Mouse (Mus musculus) heart, embryonic 14.5 days (tissue): ENCODE data around the gene Tulp1. TPM values are rescaled to one million over a fixed set of nuclear protein-coding genes. Genes with fewer than 3 reads are reported as not detected.
A peak's percentile ranks its signal among the peaks of the same experiment; 100 is the strongest.

Source experiments
- ATAC-seq: fragments of 200-750 bp; cut with Nextera tagmentation; 2 replicates; pipeline ENCODE4 v1.8.0; 2017; ENCODE audit warnings: low read depth, moderate TSS enrichment; ENCODE audit not compliant: insufficient number of reproducible peaks, insufficient read depth, low FRiP score
- H3K27ac ChIP-seq, 2 experiments: fragments of 200-500 bp in 1 of 2; fragments of 300-500 bp in 1 of 2; sonication (generic) in 1 of 2; replicated peaks in 1 of 2; 2 replicates each; pipeline ENCODE4 v1.5.1; 2012 to 2014; ENCODE audit warnings: low read depth in 2 of 2, low read length in 2 of 2, control low read depth in 1 of 2, mild to moderate bottlenecking in 1 of 2, mixed read lengths in 1 of 2; ENCODE audit not compliant: control insufficient read depth in 1 of 2, insufficient read depth in 1 of 2
- H3K27me3 ChIP-seq: fragments of 300-500 bp; sonication (generic); 2 replicates; pipeline ENCODE4 v1.6.1; 2014; ENCODE audit warnings: mild to moderate bottlenecking, low read length, control low read depth; ENCODE audit not compliant: control insufficient read depth, insufficient read depth
- H3K36me3 ChIP-seq: fragments of 300-500 bp; sonication (generic); 2 replicates; pipeline ENCODE4 v1.6.1; 2014; ENCODE audit warnings: mild to moderate bottlenecking, control low read depth, low read length, mixed read lengths; ENCODE audit not compliant: control insufficient read depth, insufficient read depth
- H3K4me1 ChIP-seq, 2 experiments: fragments of 200-500 bp in 1 of 2; fragments of 300-500 bp in 1 of 2; sonication (generic) in 1 of 2; 2 replicates each; pipeline ENCODE4 v1.6.1; 2012 to 2014; ENCODE audit warnings: low read length in 2 of 2, control low read depth in 1 of 2, mixed read lengths in 1 of 2; ENCODE audit not compliant: control insufficient read depth in 2 of 2, insufficient read depth in 2 of 2
- H3K4me2 ChIP-seq: fragments of 300-500 bp; sonication (generic); 2 replicates; pipeline ENCODE4 v1.6.1; 2014; ENCODE audit warnings: mild to moderate bottlenecking, low read length
- H3K4me3 ChIP-seq, 2 experiments: fragments of 200-500 bp in 1 of 2; fragments of 300-500 bp in 1 of 2; sonication (generic) in 1 of 2; 2 replicates each; pipeline ENCODE4 v1.5.1; 2012 to 2014; ENCODE audit warnings: low read length in 2 of 2, mild to moderate bottlenecking in 2 of 2, control low read depth in 1 of 2, low read depth in 1 of 2, moderate library complexity in 1 of 2; ENCODE audit not compliant: control insufficient read depth in 1 of 2, insufficient read depth in 1 of 2
- H3K9ac ChIP-seq: fragments of 300-500 bp; sonication (generic); 2 replicates; pipeline ENCODE4 v1.6.1; 2014; ENCODE audit warnings: mild to moderate bottlenecking, low read length
- H3K9me3 ChIP-seq: fragments of 300-500 bp; sonication (generic); 2 replicates; pipeline ENCODE4 v1.6.1; 2016; ENCODE audit warnings: low read length, control low read depth; ENCODE audit not compliant: control insufficient read depth
- WGBS: fragments of 180-500 bp; shearing (Covaris S2); extraction: QIAGEN DNeasy Blood & Tissue Kit; methylation state at CpG from one replicate; pipeline ENCODE4 v1.1.7; 2014; 5-methylcytosine and 5-hydroxymethylcytosine counted together
- polyA plus RNA-seq: library from polyadenylated mRNA; unstranded; fragments of >200 nt; fragmentation: Nextera tagmentation; extraction: Ambion mirVana; gene quantifications from 2 replicates; pipeline ENCODE4 v1.2.1, GENCODE M21; 2014

Tulp1 gene
- polyA plus RNA-seq, 1 experiment from 2014 or later, result 3.3 TPM

- Histone ChIP-seq H3K36me3 (no peaks in the 10 kb centered on the region), H3K9me3 (no peaks in the 10 kb centered on the region), H3K27me3 (peaks cover 16% of the 10 kb centered on the region; the same call in 1 of the 2 replicates), H3K4me2 (peak overlapping the region; percentile 97), H3K4me3 (peak overlapping the region; percentile 69 to 88), H3K4me1 (peaks cover 19 to 31% of the 10 kb centered on the region in 2 experiments), H3K9ac (peak overlapping the region; percentile 95), H3K27ac (peak overlapping the region in 1 of 2 experiments; percentile 85; a peak in 2 of 4 replicates)
- no peak; the same call in 1 of the 2 replicates for ATAC-seq
- WGBS, result 1% methylated on average over 29 of the region's 29 CpGs
Observed at GRCm38 (mm10) chr17:28351353-28351890, 13.6 kb downstream of the Tulp1 start.

GRCm38 (mm10) chr17:28350466-28351352 is 14.3 kb downstream of the Tulp1 start, which contains the start of gene Tead3:
Gene Tead3, minus strand, starts transcription at chr17:28350817.
- no peaks in the 10 kb centered on the region for H3K36me3 ChIP-seq
- peak within 1 kb of the TSS; percentile 89 to 93 for H3K27ac ChIP-seq
- no peaks in the 10 kb centered on the region for H3K9me3 ChIP-seq
- peak within 1 kb of the TSS; percentile 80 to 88 for H3K4me3 ChIP-seq
- peak within 1 kb of the TSS; percentile 97 for H3K4me2 ChIP-seq
- H3K9ac ChIP-seq, result peak within 1 kb of the TSS; percentile 95
- peaks cover 16% of the 10 kb centered on the region; the same call in 1 of the 2 replicates for H3K27me3 ChIP-seq
- H3K4me1 ChIP-seq, result peaks cover 20 to 34% of the 10 kb centered on the region in 2 experiments
- peak; percentile 78 for ATAC-seq
- WGBS, result under 1% methylated on average over 54 of the region's 73 CpGs

DNA sequence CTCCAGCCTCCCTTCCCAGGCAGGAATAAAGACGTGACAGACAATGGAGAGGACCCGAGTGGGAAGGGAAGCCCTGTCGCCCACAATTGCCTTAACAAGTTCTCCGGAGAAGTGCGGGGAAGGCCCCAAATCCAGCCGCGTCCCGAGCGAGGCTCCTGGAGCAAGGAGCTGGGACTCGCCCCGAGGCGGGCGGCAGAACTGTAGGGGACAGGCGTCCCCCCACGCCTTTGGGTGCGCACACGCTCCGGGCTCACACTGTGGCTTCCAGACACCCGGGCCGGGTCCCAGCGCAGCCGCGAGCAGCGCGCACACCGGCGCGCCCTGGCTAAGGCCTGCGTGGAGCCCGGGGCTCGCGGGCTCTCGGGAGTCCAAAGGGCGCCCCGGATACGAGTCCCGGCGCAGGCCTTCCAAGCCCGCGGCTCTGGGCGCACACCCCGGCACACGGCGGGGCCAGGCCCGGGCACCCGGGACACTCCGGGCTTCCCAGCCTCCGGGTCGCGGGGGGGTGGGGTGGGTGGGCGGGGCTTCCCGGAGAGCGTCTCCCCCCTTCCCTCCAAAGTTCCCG is 15.0 kb downstream of the Tulp1 start:
- Histone ChIP-seq H3K27me3 (peaks cover 16% of the 10 kb centered on the region; the same call in 1 of the 2 replicates), H3K27ac (peak overlapping the region; percentile 82 to 93), H3K4me3 (peak overlapping the region; percentile 80 to 88), H3K4me1 (peaks cover 27 to 41% of the 10 kb centered on the region in 2 experiments), H3K9me3 (no peaks in the 10 kb centered on the region), H3K4me2 (peak overlapping the region; percentile 97), H3K9ac (peak overlapping the region; percentile 95), H3K36me3 (no peaks in the 10 kb centered on the region)
- ATAC-seq, result peak; percentile 15; the same call in 1 of the 2 replicates
- under 1% methylated on average over 53 of the region's 54 CpGs for WGBS

- Histone ChIP-seq H3K9me3 (no peaks in the 10 kb centered on the region), H3K36me3 (no peaks in the 10 kb centered on the region), H3K4me1 (peaks cover 34 to 47% of the 10 kb centered on the region in 2 experiments), H3K4me3 (peak overlapping the region; percentile 80 to 88), H3K27ac (peak overlapping the region; percentile 71 to 93), H3K4me2 (peak overlapping the region; percentile 97), H3K9ac (peak overlapping the region; percentile 95), H3K27me3 (peaks cover 16% of the 10 kb centered on the region; the same call in 1 of the 2 replicates)
- no peak for ATAC-seq
- WGBS, result 18% methylated on average over 12 of the region's 13 CpGs
Observed at GRCm38 (mm10) chr17:28349264-28349880, 15.7 kb downstream of the Tulp1 start.

DNA sequence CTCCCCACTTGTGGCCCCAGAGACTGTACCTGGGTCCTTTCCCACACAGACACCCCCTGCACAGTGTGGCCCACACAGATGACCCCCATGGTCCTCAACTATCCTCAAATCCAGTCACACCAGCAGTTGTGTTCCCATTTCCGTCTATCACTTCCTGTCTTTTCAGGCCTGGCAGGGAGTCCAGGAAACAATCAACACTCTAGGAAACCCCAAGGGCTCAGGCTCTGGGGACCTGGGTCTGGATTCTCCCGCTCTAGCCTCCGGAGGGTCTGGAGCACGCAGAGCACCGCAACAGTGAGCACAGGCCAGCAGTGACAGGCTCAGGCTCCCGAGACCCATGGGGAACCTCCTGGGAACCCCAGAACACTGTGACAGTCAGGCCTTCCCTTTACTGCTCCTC is 16.8 kb downstream of the Tulp1 start:
- 45% methylated on average over 6 of the region's 6 CpGs for WGBS
- no peak for ATAC-seq

GRCm38 (mm10) chr17:28347327-28347726 is 17.7 kb downstream of the Tulp1 start:
- no peak overlapping the region for H3K9ac ChIP-seq
- 0 out of 2 replicates have a peak, but pooled peaks cover 4% of the 10 kb centered on the region for H3K27me3 ChIP-seq
- no peaks in the 10 kb centered on the region for H3K9me3 ChIP-seq
- 79% methylated on average over 10 of the region's 10 CpGs for WGBS
- no peak overlapping the region for H3K27ac ChIP-seq
- H3K36me3 ChIP-seq, result no peaks in the 10 kb centered on the region
- peaks cover 42 to 59% of the 10 kb centered on the region in 2 experiments for H3K4me1 ChIP-seq
- no peak overlapping the region for H3K4me3 ChIP-seq
- ATAC-seq, result no peak
- H3K4me2 ChIP-seq, result no peak overlapping the region

More for the DNA sequence above, 16.8 kb downstream of the Tulp1 start:
- no peaks in the 10 kb centered on the region for H3K9me3 ChIP-seq
- H3K4me1 ChIP-seq, result peaks cover 42 to 59% of the 10 kb centered on the region in 2 experiments
- peak overlapping the region in 1 of 2 experiments; percentile 5; a peak in 2 of 4 replicates for H3K4me3 ChIP-seq
- no peaks in the 10 kb centered on the region for H3K36me3 ChIP-seq
- H3K27ac ChIP-seq, result no peak overlapping the region
- H3K9ac ChIP-seq, result peak overlapping the region; percentile 95
- H3K27me3 ChIP-seq, result peaks cover 11% of the 10 kb centered on the region; the same call in 1 of the 2 replicates
- H3K4me2 ChIP-seq, result peak overlapping the region; percentile 97

DNA sequence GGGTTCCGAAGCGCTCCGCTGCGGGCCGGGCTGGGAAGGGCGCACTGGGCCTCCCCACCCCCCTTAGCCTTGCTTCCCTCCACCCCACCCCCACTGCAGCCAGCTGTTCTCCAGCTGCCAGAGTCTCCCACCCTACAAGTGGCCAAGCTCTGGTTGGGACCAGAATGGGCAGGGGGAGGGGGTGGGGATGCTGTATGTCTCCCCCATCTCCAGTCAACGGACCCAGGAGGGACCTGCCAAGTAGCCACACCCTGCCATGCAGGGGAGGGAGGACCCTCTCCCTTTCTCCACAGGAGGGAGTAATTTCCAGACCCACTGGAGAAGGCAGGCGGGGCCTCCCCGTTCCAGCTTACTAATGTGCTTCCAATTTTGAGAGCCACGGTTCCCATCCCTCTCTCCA is 19.1 kb downstream of the Tulp1 start:
- H3K4me1 ChIP-seq, result peaks cover 46 to 68% of the 10 kb centered on the region in 2 experiments
- peak overlapping the region; percentile 68 for H3K9ac ChIP-seq
- H3K9me3 ChIP-seq, result no peaks in the 10 kb centered on the region
- H3K4me2 ChIP-seq, result peak overlapping the region; percentile 58
- ATAC-seq, result no peak
- no peak overlapping the region for H3K4me3 ChIP-seq
- H3K36me3 ChIP-seq, result no peaks in the 10 kb centered on the region
- no peaks in the 10 kb centered on the region for H3K27me3 ChIP-seq
- H3K27ac ChIP-seq, result peak overlapping the region; percentile 68 to 82
- WGBS, result 12% methylated on average over 10 of the region's 10 CpGs
